Mouse (Mus musculus) brain, adult 2 months (tissue): Measurements from ENCODE around the gene Plce1.
"Not testable (repeated sequence)": the region's sequence is repeated elsewhere in the genome, so short reads cannot be mapped to it uniquely, and the experiment has no call there.

Source experiments
- DNase-seq: peaks from one replicate; pipeline ENCODE4 v3.0.0; 2011; ENCODE audit warnings: low read depth, low spot score

The Plce1 gene

GRCm38 (mm10) chr19:38488103-38488912, 7.4 kb downstream of the Plce1 start:
- no peak for DNase-seq

GRCm38 (mm10) chr19:38498233-38498632, 17.3 kb downstream of the Plce1 start:
- DNase-seq = no peak

GRCm38 (mm10) chr19:38504597-38504996, 23.7 kb downstream of the Plce1 start:
- DNase-seq = no peak

GRCm38 (mm10) chr19:38506131-38506530, 25.2 kb downstream of the Plce1 start:
- peak; percentile 74 for DNase-seq

- peak; percentile 66 for DNase-seq
Measured at GRCm38 (mm10) chr19:38507251-38507965, 26.5 kb downstream of the Plce1 start.

GRCm38 (mm10) chr19:38507966-38508625, 27.2 kb downstream of the Plce1 start:
- DNase-seq = no peak

- DNase-seq = no peak
Measured at GRCm38 (mm10) chr19:38514417-38515184, 33.7 kb downstream of the Plce1 start.

GRCm38 (mm10) chr19:38526855-38527254, 45.9 kb downstream of the Plce1 start:
- DNase-seq = no peak

GRCm38 (mm10) chr19:38527475-38527874, 46.6 kb downstream of the Plce1 start:
- no peak for DNase-seq

- peak; percentile 24 for DNase-seq
Measured at GRCm38 (mm10) chr19:38533230-38533629, 52.3 kb downstream of the Plce1 start.

- DNase-seq = no peak
Measured at GRCm38 (mm10) chr19:38539338-38539737, 58.4 kb downstream of the Plce1 start.

- DNase-seq = no peak
Measured at GRCm38 (mm10) chr19:38540549-38540948, 59.6 kb downstream of the Plce1 start.

GRCm38 (mm10) chr19:38549487-38550058, 68.7 kb downstream of the Plce1 start:
- no peak for DNase-seq

GRCm38 (mm10) chr19:38553551-38553950, 72.6 kb downstream of the Plce1 start:
- DNase-seq = no peak

- DNase-seq = peak; percentile 39
Measured at GRCm38 (mm10) chr19:38555399-38555798, 74.5 kb downstream of the Plce1 start.

- DNase-seq = no peak
Measured at GRCm38 (mm10) chr19:38558816-38559215, 77.9 kb downstream of the Plce1 start.

GRCm38 (mm10) chr19:38561887-38562286, 81.0 kb downstream of the Plce1 start:
- not testable (repeated sequence) for DNase-seq

- no peak for DNase-seq
Measured at GRCm38 (mm10) chr19:38566156-38566555, 85.2 kb downstream of the Plce1 start.

GRCm38 (mm10) chr19:38566752-38567151, 85.8 kb downstream of the Plce1 start:
- DNase-seq = peak; percentile 39

- no peak for DNase-seq
Measured at GRCm38 (mm10) chr19:38567331-38567730, 86.4 kb downstream of the Plce1 start.

GRCm38 (mm10) chr19:38578554-38579146, 97.7 kb downstream of the Plce1 start:
- DNase-seq = peak; percentile 15
